Comparison of ENCODE assay signal across 9 mouse cellular contexts in genomic region chr1:53773994-53774393, GRCm38 (mm10). TPM values are rescaled to one million over a fixed set of nuclear protein-coding genes. Genes with fewer than 3 reads are reported as not detected.
DNase-seq lines count a peak whose midpoint lies in the region; TF ChIP-seq lines count a peak whose summit lies in the region.
"Had no signal": no experiment of that assay in that cellular context is flagged by ENCODE, and none has a peak within 500 bp of the region (broad histone marks: within the 10 kb centered on the region; RNA-seq: fewer than 3 reads in every experiment).

No protein-coding gene starts in this region.

- DNase-seq in gastrocnemius, adult 2 months = no peak
- DNase-seq in gastrocnemius, adult 18-20 months (ENCODE audit: low spot score) = no peak
- DNase-seq in NIH3T3 (ENCODE audit: low read depth) = peak; percentile 80
- peak; percentile 41 for DNase-seq in liver
- DNase-seq in spleen, adult 18-20 months = peak; percentile 70 to 71
- no peak for DNase-seq in urinary bladder, postnatal 4 days (ENCODE audit: low spot score in 2 of 2)
- no peak for DNase-seq in embryo, embryonic 10 days (ENCODE audit: low spot score)
- DNase-seq in left cerebral cortex, adult 11 months (ENCODE audit: low spot score) = no peak

- H3K27ac ChIP-seq in gastrocnemius, adult 2 months = peak overlapping the region; percentile 25; the same call in 1 of the 2 replicates

- no peak for TF ChIP-seq CTCF in gastrocnemius, adult 2 months (IDR thresholded peaks at IDR 0.05)

- H3K4me3 ChIP-seq in gastrocnemius, adult 2 months = no peak overlapping the region
- H3K4me3 ChIP-seq: erythroblast, embryonic 14.5 days had no signal

- intact Hi-C loops in gastrocnemius, adult 2 months (cut with DNase I) = no loop called here

RNA-seq across cellular contexts. Expression of gene Stk17b, which starts 11.0 kb away (rescaled TPM):
- 1 to 10 TPM; 6.0 to 6.7 TPM for total RNA-seq in gastrocnemius, adult 2 months (2021)
- 1 to 10 TPM; 4.8 to 4.9 TPM for total RNA-seq in gastrocnemius, adult 18-20 months (2021)

Comparison
In these comparisons a context has a peak if more than half of its experiments do, and no peak if none do; other contexts are left out.
1. DNase-seq: peak in NIH3T3 (single experiment), liver (single experiment) and spleen, adult 18-20 months (2 of 2); none in gastrocnemius, adult 2 months (single experiment), gastrocnemius, adult 18-20 months (single experiment), urinary bladder, postnatal 4 days (0 of 2), embryo, embryonic 10 days (single experiment) and left cerebral cortex, adult 11 months (single experiment).